Mouse (Mus musculus): ENCODE measurements around the gene Supt20. TPM values are rescaled to one million over a fixed set of nuclear protein-coding genes. Genes with fewer than 3 reads are reported as not detected.

Supt20 gene
- polyA plus RNA-seq, 1 experiment, result 10.1 TPM

GRCm38 (mm10) chr3:54728100-54728499 is 35.5 kb downstream of the Supt20 start:
- Histone ChIP-seq H3K27ac (replicated peaks; ENCODE audit: low read depth, low read length) (no peak overlapping the region), H3K4me1 (ENCODE audit: control insufficient read depth, insufficient read depth, insufficient read length, low read length) (no peaks in the 10 kb centered on the region), H3K4me3 (ENCODE audit: insufficient read depth, low read depth, low read length) (no peak overlapping the region)

GRCm38 (mm10) chr3:54731626-54732150 is 39.1 kb downstream of the Supt20 start:
- no peaks in the 10 kb centered on the region for H3K4me1 ChIP-seq (ENCODE audit: control insufficient read depth, insufficient read depth, insufficient read length, low read length)
- no peak overlapping the region for H3K4me3 ChIP-seq (ENCODE audit: insufficient read depth, low read depth, low read length)
- H3K27ac ChIP-seq (replicated peaks; ENCODE audit: low read depth, low read length), result no peak overlapping the region

- H3K4me1 ChIP-seq (ENCODE audit: control insufficient read depth, insufficient read depth, insufficient read length, low read length), result no peaks in the 10 kb centered on the region
- no peak overlapping the region for H3K27ac ChIP-seq (replicated peaks; ENCODE audit: low read depth, low read length)
- no peak overlapping the region for H3K4me3 ChIP-seq (ENCODE audit: insufficient read depth, low read depth, low read length)
These were observed 39.8 kb downstream of the Supt20 start for GRCm38 (mm10) chr3:54732371-54732770.

- Histone ChIP-seq H3K4me3 (ENCODE audit: insufficient read depth, low read depth, low read length) (peak overlapping the region; percentile 84), H3K27ac (replicated peaks; ENCODE audit: low read depth, low read length) (peak overlapping the region; percentile 77)
These were observed 42.0 kb downstream of the Supt20 start for GRCm38 (mm10) chr3:54734411-54735246.

DNA sequence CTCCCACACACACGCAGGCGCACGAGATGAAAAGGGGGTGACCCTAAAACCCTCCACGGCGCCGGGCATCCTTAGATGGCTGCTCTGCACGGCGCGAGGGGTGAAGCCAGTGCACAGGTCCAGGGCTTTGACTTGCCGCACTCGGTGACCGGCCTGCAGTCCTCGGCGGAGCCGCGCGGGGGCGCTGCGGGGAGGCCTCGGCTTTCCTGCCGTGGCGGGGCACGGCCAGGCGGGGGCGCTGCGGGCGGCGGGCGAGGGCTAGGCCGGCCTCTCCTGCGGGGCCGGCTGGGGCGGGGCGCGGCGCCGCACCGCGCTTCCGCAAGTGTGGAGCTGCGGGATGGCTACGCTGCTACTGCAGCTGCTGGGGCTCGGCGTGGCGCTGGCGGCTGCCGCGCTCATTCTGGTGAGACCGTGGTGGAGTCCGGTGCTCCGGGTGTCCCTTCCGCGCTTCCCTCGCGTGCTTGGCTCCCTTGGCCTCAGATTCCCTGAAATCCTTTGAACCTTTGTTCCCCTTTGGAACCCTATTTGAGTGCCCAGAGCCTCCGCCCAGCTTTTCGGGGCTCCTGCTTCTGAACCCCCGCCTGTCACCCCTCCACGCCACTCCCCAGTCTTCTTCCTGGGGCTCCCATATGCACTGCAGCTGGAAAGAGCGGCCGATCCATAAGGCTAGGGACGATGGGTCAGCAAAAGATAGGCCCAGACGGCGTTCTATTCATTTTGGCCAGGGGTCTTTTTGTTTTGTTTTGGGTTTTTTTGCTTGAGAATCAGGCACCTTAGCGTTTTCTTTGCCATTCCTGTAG is 42.8 kb downstream of the Supt20 start, which contains the start of the genes Exosc8 and Alg5:
TSS of gene Exosc8 (minus strand) at position 147 of the 800 bp plus-strand sequence.
TSS of gene Alg5 (plus strand) at position 293 of the 800 bp plus-strand sequence.
- Histone ChIP-seq H3K27ac (replicated peaks; ENCODE audit: low read depth, low read length) (peak within 1 kb of the TSS; percentile 77), H3K4me1 (ENCODE audit: control insufficient read depth, insufficient read depth, insufficient read length, low read length) (no peaks in the 10 kb centered on the region), H3K4me3 (ENCODE audit: insufficient read depth, low read depth, low read length) (peak within 1 kb of the TSS; percentile 84)

More at GRCm38 (mm10) chr3:54734411-54735246, 42.0 kb downstream of the Supt20 start:
- no peaks in the 10 kb centered on the region for H3K4me1 ChIP-seq (ENCODE audit: control insufficient read depth, insufficient read depth, insufficient read length, low read length)

GRCm38 (mm10) chr3:54736101-54736927 is 43.7 kb downstream of the Supt20 start:
- peak overlapping the region; percentile 84 for H3K4me3 ChIP-seq (ENCODE audit: insufficient read depth, low read depth, low read length)
- no peaks in the 10 kb centered on the region for H3K4me1 ChIP-seq (ENCODE audit: control insufficient read depth, insufficient read depth, insufficient read length, low read length)
- no peak overlapping the region for H3K27ac ChIP-seq (replicated peaks; ENCODE audit: low read depth, low read length)

DNA sequence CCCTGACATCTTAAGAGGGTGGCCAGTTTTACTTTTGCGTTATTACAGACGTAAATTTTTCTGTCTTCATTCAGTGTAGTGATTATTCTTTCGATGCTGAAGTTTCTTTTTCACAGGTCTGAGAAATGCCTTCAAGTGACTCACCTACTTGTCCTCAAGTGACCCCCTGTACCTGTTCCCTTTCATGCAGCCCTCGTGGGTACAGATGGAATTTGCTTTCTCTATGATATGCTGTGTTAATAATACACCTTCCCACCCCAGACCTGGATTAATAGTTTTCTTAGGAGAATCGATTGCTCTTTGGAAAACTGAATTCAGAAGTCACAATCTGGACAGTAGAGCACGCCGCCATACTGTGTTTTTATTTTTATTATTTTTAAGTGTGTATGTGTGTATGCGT is 44.7 kb downstream of the Supt20 start:
- Histone ChIP-seq H3K4me1 (ENCODE audit: control insufficient read depth, insufficient read depth, insufficient read length, low read length) (no peaks in the 10 kb centered on the region), H3K27ac (replicated peaks; ENCODE audit: low read depth, low read length) (no peak overlapping the region), H3K4me3 (ENCODE audit: insufficient read depth, low read depth, low read length) (no peak overlapping the region)

DNA sequence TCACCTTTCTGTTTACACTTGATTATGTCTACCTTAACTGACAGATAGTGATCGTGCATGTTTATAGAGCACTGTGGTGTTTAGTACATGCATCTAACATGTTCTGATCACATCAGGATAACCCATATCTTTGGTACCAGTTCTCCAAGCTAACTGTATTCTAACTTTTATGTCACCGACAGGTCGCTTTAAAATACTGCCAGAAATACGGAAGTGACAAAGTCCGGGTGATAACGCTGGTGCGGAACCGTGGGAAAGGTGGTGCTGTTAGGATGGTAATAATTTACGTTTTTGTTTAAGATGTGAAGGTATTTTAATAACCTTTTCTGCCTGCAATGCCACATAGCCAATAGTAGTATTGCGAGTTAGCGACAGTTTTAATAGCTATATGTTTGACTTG is 49.4 kb downstream of the Supt20 start:
- Histone ChIP-seq H3K4me1 (ENCODE audit: control insufficient read depth, insufficient read depth, insufficient read length, low read length) (no peaks in the 10 kb centered on the region), H3K27ac (replicated peaks; ENCODE audit: low read depth, low read length) (no peak overlapping the region), H3K4me3 (ENCODE audit: insufficient read depth, low read depth, low read length) (no peak overlapping the region)

DNA sequence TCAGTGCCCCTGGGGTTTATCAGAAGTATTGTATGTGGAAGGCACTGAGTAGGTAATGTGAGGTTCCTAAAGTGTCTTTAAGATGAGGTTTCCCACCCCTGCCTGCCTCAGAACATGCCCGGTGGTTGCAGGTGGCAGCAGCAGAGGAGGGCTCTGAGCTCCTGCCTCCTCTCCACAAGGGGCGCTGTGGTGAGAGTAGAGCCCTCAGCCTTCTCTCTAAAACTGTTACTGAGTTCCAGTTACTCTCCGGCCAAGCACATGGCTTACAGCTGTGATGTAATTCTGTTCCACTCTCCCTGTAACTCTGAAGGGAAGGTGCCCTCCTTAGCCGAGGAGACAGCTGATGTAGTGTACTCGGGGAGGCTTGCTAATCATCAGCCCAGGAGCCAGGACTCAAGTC is 53.2 kb downstream of the Supt20 start:
- no peaks in the 10 kb centered on the region for H3K4me1 ChIP-seq (ENCODE audit: control insufficient read depth, insufficient read depth, insufficient read length, low read length)
- H3K4me3 ChIP-seq (ENCODE audit: insufficient read depth, low read depth, low read length), result no peak overlapping the region
- H3K27ac ChIP-seq (replicated peaks; ENCODE audit: low read depth, low read length), result no peak overlapping the region

GRCm38 (mm10) chr3:54753411-54753810 is 60.8 kb downstream of the Supt20 start:
- Histone ChIP-seq H3K4me1 (ENCODE audit: control insufficient read depth, insufficient read depth, insufficient read length, low read length) (0 out of 2 replicates have a peak, but pooled peaks cover 2% of the 10 kb centered on the region), H3K27ac (replicated peaks; ENCODE audit: low read depth, low read length) (no peak overlapping the region), H3K4me3 (ENCODE audit: insufficient read depth, low read depth, low read length) (no peak overlapping the region)

DNA sequence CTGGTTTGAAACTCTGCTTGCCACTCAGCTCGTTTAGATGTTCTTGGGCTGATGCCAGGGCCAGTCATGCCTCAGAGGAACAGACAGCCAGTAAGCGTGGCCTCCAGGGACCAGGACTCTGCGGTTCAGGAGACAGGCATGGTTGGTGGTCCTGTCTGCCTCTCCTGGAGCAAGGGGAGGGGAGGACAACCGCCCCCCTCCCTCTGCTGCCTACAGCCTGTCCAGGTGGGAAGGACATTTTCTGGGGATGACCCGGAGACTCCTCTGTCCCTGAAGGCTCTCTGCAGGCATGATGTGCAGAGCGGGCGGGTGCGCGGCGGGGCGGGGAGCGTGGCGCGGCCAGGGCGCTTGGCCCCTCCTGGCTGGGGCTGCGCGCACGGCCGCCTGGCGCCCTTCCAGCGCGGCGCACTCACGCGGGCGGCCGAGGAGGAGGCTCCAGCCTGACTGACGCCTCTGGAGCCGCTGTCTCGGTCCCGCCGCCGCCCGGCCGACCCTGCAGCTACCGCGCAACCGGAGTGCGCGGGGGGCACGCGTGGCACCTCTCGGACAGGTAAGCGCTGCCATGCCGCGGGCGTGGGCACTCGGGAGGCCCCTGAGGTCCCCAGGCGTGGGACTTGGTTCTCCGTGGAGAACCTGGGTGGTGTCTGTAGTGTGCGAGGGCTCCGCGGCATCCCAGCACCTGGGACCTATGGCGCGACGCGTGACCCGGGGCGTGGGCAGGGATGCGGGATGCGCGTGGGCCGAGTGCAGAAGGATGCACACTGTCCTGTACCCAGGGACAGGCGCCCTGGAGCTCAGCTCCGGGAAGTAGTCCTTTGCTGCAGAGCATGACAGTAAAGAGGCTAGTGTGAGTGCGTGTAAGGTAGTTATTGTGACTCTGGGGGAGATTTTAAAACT is 62.8 kb downstream of the Supt20 start, which contains the start of gene Smad9:
TSS of gene Smad9 (plus strand) at position 438 of the 897 bp plus-strand sequence.
- H3K4me3 ChIP-seq (ENCODE audit: insufficient read depth, low read depth, low read length), result peak within 1 kb of the TSS; percentile 62
- H3K27ac ChIP-seq (replicated peaks; ENCODE audit: low read depth, low read length), result no peak within 1 kb of the TSS
- H3K4me1 ChIP-seq (ENCODE audit: control insufficient read depth, insufficient read depth, insufficient read length, low read length), result 0 out of 2 replicates have a peak, but pooled peaks cover 2% of the 10 kb centered on the region

- Histone ChIP-seq H3K27ac (replicated peaks; ENCODE audit: low read depth, low read length) (no peak overlapping the region), H3K4me1 (ENCODE audit: control insufficient read depth, insufficient read depth, insufficient read length, low read length) (0 out of 2 replicates have a peak, but pooled peaks cover 2% of the 10 kb centered on the region)
These were observed 63.5 kb downstream of the Supt20 start for GRCm38 (mm10) chr3:54756058-54756457.

GRCm38 (mm10) chr3:54757446-54757845 is 64.8 kb downstream of the Supt20 start:
- no peak overlapping the region for H3K4me3 ChIP-seq (ENCODE audit: insufficient read depth, low read depth, low read length)
- no peak overlapping the region for H3K27ac ChIP-seq (replicated peaks; ENCODE audit: low read depth, low read length)
- 0 out of 2 replicates have a peak, but pooled peaks cover 2% of the 10 kb centered on the region for H3K4me1 ChIP-seq (ENCODE audit: control insufficient read depth, insufficient read depth, insufficient read length, low read length)

More at GRCm38 (mm10) chr3:54756058-54756457, 63.5 kb downstream of the Supt20 start:
- peak overlapping the region; percentile 62 for H3K4me3 ChIP-seq (ENCODE audit: insufficient read depth, low read depth, low read length)
